Comparison of ENCODE assay signal across 11 mouse cellular contexts in genomic region chr6:97820505-97820904, GRCm38 (mm10). TPM values are rescaled to one million over a fixed set of nuclear protein-coding genes. Genes with fewer than 3 reads are reported as not detected.
A peak's percentile ranks its signal among the peaks of the same experiment; 100 is the strongest.
DNase-seq lines count a peak whose midpoint lies in the region.
"Had no signal": no experiment of that assay in that cellular context is flagged by ENCODE, and none has a peak within 500 bp of the region (broad histone marks: within the 10 kb centered on the region; RNA-seq: fewer than 3 reads in every experiment).

No protein-coding gene starts in this region.

- DNase-seq in gastrocnemius, adult 18-20 months (ENCODE audit: low spot score), result peak; percentile 64
- no peak for DNase-seq in gastrocnemius, postnatal 4 days (ENCODE audit: low spot score in 2 of 2)
- DNase-seq in ovary, adult 18-20 months (ENCODE audit: low spot score), result peak; percentile 50
- no peak for DNase-seq in ovary, postnatal 10 days (ENCODE audit: low spot score)
- no peak for DNase-seq in limb, embryonic 10.5 days (ENCODE audit: low spot score)
- peak; percentile 78 for DNase-seq in skeletal muscle tissue, adult 2 months (ENCODE audit: low read depth, low spot score)
- DNase-seq in right cerebral cortex, postnatal 36 days (ENCODE audit: low spot score in 2 of 2), result no peak
- DNase-seq in adrenal gland, adult 2 months, result no peak
- DNase-seq: cerebellum, adult 11-12 months; heart, postnatal 14 days had no signal

- no peak overlapping the region for H3K4me3 ChIP-seq in limb, embryonic 10.5 days
- H3K4me3 ChIP-seq: forebrain, embryonic 10.5 days had no signal

- H3K27ac ChIP-seq in limb, embryonic 10.5 days, result peak overlapping the region; percentile 72
- H3K27ac ChIP-seq: forebrain, embryonic 10.5 days had no signal

- H3K4me1 ChIP-seq in limb, embryonic 10.5 days, result peaks cover 18% of the 10 kb centered on the region
- H3K4me1 ChIP-seq: forebrain, embryonic 10.5 days had no signal

- no peaks in the 10 kb centered on the region for H3K36me3 ChIP-seq in limb, embryonic 10.5 days
- H3K36me3 ChIP-seq: forebrain, embryonic 10.5 days had no signal

- 62% methylated on average over 8 of the region's 8 CpGs for WGBS in limb, embryonic 10.5 days

- no peaks in the 10 kb centered on the region for H3K9me3 ChIP-seq in limb, embryonic 10.5 days (replicated peaks)
- H3K9me3 ChIP-seq: forebrain, embryonic 10.5 days had no signal

- no peaks in the 10 kb centered on the region for H3K27me3 ChIP-seq in limb, embryonic 10.5 days (ENCODE audit: low read depth, poor library complexity, severe bottlenecking)

RNA-seq across cellular contexts. Expression of gene Mitf, which starts 13.7 kb away (rescaled TPM):
- total RNA-seq in gastrocnemius, adult 18-20 months (2021), result 10 to 100 TPM; 15.3 to 19.4 TPM
- 1 to 10 TPM; 6.6 to 7.3 TPM for total RNA-seq in gastrocnemius, postnatal 4 days (2021)
- 0.80 and 1.1 TPM in 2 replicates for polyA plus RNA-seq in limb, embryonic 10.5 days (2016; fragmentation: Nextera tagmentation; extraction: Ambion mirVana)
- 1 to 10 TPM; 8.6 to 8.8 TPM for total RNA-seq in adrenal gland, adult 2 months (2021)
- 3.3 and 4.1 TPM in 2 replicates for polyA plus RNA-seq in adrenal gland, adult 2 months (2012; rRNA removed)

Comparison
In these comparisons a context has a peak if more than half of its experiments do, and no peak if none do; other contexts are left out.
1. DNase-seq: peak in gastrocnemius, adult 18-20 months (single experiment), ovary, adult 18-20 months (single experiment) and skeletal muscle tissue, adult 2 months (single experiment); none in gastrocnemius, postnatal 4 days (0 of 2), ovary, postnatal 10 days (single experiment), limb, embryonic 10.5 days (single experiment), right cerebral cortex, postnatal 36 days (0 of 2) and adrenal gland, adult 2 months (single experiment).